Mouse (Mus musculus) thymus, postnatal 14 days (tissue): ENCODE measurements around the gene Htra2.

Source experiments
- DNase-seq: peaks from one replicate; pipeline ENCODE4 v3.0.0; 2021

The Htra2 gene

DNA sequence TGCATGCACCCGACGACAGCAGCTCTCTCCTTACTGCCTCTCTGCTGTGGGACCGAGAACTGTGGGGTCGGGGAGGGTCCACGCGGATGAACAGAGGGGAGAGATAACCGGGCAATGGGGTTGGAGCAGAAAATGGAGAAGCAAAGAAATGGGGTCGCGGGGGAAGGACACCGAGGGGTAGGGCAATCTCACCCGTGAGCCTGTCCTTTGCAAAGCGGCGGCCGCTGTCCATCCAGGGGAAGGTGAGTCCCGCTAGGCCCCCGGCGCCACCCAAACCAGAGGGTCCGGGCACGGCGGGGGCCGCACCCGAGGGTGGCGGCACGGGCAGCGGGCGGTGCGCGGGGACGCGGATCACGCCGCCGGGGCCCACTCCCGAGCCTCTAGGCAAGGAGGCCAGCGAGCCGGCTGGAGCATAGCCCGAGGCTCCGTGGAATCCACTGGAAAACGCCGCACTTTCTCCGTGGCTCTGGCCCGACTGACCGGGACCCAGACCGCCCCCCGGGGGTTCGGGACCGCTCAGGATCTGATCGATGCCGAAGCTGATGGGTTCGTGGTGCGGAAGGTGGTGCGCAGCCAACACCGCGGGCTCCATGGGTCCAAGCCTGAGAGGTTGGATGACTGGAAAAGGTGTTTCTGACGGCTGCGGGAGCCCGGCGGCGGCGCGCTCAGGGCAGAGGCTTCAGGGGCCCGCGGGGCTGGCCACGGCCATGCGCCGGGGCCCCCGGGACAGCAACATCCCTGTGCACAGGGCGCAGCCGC is 14.6 kb upstream of the Htra2 start:
- no peak for DNase-seq

DNA sequence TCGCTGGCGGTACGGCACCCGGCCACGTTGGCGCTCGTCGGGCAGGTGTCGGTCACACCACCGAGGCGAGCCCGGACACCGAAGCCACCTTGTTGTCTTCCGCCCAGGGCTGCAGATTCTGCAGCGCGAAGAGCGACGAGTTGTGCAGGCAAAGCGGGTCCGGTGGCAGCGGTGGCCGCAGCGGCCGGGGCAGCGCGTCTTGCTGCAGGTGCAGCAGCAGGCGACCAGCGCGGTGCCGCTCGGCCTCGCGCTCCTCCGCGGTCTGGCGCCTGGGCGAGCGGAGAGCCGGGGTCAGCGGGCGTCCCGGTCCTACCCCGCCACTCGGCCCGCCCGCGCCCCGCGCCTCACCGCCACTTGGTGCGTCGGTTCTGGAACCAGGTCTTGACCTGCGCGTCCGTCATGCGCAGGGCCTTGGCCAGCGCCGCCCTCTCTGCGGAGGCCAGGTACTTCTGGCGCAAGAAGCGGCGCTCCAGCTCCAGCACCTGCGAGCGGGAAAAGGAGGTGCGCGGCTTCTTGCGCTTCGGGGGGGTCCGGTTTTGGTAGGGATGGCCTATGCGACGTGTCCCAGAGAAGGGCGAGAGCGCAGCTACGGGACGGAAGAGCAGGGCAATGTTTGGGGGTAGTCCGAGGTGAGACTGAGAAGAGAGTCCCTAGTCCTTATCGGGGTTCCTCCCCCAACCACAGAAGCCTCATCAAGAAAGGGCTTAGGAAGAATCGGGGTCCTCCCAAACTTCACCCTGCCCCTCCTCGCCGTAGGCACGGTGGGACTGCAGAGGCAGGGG is 13.8 kb upstream of the Htra2 start:
- no peak for DNase-seq

DNA sequence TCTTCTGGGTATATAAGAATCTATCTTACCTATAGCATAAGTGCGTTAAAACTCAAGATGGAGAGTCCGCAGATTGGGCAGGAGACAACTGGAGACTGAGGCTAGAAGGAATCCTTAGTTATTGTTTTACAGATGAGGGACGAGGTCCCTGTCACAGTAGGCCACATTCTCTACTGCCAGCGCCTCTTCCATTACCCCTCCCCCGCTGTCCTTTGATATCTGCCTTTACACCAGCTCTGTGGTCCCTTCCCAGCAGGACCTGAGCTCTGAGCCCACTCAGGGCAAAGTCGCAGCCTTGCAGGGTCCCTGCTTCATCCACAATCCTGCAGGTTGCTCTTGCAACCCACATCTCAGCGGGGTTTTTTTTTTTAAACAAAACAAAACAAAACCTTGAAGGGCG is 13.1 kb upstream of the Htra2 start:
- DNase-seq, result no peak

DNA sequence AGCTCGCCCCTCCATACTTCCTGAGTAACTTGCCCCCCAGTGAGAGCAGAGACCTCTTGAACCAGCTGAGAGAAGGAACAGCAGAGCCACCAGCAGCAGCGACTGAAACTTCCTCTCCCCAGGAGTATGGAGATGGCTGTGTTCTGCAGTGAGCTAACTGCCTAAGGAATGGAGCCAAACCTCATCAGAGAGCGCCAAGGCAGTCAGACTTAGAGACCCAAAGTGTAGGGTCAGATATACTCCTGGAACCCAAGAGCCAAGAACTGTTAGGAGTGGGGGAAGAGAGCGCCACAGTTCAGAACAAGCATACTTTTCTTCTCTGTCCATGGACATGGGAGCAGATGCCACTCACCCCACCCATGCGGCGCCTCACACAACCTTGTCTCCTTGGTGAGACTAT is 11.4 kb upstream of the Htra2 start:
- no peak for DNase-seq

DNA sequence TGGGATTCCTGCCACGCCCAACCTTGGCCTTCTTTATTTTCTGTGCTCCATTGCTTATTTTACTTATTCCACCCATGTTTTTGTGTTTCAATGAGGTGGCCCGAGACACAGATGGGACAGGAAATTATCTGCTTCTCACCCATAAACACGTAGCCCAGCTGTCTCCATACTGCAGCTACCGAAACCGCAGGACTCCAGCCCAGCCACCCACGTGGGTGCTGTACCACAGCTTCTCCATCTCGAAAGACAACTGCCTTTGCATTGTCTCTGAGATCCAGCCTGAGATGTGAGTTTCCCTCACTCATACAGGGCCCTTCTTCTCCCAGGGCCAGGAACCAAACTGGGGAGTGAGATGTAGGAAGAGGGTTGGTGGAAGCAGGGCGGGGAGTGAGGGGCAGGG is 10.9 kb upstream of the Htra2 start:
- peak; percentile 51 for DNase-seq

DNA sequence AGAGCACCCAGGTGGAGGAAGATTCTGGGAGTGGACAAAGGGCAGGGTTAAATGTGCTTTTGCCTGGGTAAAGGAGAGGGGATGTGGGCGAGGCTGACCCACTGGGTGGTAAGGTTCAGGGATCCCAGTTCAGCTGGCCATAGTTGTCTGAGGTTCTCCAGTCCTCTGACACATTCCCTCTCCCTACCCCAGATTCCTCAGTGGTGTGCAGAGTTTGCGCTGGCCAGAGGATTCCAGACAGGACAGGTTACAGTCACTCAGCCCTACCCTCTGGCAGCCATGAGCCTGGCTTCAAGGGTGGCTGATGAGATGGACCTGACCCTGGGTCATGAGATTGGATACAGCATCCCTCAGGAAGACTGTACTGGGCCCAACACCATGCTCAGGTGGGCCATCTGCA is 3.7 kb upstream of the Htra2 start:
- DNase-seq, result no peak

DNA sequence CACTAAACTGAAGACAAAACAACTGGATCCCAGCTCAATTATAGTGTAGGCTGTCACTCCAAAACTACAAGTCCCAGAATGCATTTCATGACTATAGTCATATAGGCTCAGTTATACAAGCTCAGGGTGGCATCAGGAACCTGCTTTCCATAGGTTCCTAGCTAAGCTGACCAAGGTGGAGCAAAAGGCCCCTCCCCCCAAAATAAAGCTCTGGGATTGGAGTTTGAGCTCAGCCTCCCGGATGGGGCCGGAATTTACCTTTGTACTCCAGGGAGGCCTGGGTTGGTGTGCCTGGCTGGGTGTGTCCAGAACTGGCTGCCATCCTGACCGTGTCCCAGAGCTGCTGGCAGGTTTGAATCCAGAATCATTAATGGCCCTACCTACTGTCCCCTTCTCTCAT is 2.7 kb upstream of the Htra2 start, which contains the start of gene Dqx1:
TSS of gene Dqx1 (plus strand) at position 55 of the 400 bp plus-strand sequence.
- DNase-seq, result no peak

DNA sequence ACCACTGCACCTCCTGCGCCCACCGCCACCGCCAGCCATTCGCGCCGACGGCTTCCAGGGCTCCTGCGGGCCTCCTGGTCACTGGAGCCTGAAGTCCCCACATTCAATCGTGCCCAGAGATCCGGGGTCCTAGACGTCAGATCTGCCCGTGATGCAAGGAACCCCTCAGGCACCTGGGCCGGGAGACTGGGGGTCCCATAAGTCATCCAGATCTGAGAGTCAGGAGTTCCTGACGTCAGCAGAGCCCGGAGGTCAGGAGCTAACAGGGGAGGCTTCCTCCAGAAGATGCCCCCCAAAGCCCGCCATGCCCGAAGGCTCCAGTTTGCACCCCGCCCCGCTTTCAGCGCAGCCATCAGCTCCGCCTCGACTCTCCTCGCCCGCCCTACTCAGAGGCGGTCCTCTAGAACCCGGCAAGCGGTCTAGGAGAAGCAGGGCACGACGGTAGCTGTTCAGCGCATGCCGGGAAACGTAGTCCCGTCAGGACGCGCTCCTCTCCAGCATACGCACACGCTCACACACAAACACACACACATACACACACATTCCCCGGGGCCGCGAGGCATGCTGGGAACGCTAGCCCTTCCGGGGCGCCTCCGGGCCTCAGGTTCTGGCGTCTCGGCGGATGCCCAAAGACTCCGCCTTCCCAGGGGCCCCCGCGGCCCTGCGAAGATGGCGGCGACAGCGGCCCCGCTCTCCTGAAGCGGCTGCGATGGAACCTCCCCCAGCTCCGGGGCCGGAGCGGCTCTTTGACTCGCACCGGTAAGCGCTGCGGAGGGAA is 810 bp downstream of the Htra2 start, which contains the start of gene Aup1:
TSS of gene Aup1 (plus strand) at position 448 of the 778 bp plus-strand sequence.
- DNase-seq, result peak; percentile 97

DNA sequence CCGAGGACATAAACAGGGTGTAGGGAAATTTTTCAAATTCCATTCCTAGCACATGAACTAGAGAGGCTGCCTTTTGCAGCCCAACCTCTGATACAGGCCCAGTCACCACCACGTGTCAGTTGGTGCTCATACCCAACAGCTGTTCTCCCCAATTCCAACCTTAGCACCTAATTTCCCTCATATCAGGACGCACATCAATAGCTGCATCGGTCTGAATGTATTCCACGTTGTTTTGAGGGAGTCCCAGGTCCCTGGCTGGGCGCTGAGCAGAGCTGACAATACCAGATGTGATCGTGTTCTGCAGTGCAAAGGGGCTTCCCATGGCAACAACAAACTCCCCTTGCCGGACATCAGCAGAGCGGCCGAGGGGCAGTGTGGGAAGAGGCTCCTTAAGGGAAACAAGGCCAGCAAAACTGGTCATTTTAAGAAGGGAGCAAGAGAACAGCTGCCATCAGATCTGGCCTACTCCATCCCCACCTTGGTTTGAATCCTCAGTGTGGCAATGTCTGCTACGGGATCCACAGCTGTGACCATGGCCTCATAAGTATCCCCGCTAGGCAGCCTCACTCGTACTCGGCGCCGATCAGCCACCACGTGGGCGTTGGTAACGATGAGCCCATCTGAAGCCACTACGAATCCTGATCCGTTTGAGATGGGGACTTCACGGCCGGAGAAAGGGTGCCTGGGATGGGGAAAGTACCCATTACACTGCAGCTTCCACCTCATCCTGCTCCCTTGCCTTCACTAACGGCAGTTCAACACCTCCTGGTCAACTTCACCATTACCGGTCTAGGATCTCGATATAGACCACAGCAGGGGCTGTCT is 1.7 kb downstream of the Htra2 start:
- DNase-seq, result peak; percentile 33

DNA sequence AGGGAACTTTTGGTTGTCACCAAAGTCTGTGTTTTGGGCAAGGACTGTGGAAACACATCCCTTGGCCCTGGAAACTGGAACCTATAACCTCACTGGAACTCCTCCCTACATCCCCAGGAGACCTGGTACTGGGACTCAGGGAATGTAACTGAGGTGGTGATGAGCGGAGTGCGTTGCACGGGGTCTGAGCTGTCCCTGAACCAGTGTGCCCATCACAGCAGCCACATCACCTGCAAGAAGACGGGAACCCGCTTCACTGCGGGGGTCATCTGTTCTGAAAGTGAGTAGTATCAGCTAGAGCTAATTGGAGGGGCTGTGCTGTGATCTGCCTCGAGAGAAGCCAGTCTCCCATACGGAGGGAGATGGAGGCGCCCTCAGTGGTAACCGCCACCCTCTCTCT is 5.7 kb downstream of the Htra2 start:
- DNase-seq, result no peak

DNA sequence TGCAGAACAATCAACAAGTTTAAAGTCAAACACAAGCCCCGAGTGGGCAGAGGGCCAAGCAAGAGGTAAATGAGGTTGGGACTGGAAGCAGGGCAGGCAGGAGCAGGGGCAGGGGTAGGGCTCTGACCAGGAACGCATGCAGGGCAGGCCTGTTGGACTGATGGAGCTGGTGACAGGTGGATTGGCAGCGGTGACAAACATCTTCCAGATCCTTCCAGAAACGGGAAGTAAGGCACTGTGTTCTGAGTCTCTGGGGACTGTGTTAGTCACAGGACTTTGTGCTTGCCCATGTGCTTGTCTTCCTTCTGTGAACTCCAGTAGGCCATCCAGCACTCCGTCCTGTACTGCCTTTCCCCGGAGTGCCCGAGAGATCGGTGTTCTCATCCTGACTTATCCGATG is 10.3 kb downstream of the Htra2 start:
- no peak for DNase-seq

DNA sequence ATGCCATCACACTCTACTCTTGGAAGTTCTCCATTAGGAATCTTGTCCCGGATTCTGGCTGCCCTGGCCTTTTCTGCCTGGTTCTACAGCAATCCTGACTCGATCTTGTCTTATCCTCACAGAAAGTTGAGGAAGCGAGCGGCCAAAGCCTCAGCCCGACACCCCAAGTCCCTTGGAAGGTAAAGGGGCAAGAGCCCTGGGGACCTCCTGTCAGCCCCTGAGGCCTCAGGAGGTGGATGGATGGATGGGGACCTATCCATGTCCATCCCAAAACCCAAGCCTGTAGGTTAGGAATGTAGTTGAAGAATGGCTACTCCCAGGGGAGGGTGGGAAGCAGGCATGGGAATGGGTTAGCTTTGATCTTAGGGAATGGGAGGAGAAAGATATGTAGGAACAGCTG is 11.1 kb downstream of the Htra2 start:
- no peak for DNase-seq

DNA sequence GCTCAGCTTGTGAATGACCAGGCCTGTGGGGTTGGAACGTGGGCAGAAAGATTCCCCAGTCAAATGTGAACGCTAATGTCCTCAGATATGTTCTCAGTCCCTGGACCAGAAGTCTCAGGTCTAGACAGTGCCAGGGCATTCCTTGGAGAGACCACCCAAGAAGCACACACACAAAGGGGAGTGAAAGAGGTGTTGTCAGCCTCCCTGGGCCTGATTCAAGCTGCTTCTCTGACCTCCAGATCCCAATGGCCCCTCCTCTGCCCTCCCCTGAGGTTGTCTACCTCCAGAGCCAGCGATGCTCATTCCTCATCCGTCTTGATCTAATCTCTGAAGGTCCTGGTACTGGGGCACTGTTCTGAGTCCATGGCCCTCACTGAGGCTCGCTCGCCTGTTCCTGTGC is 11.5 kb downstream of the Htra2 start:
- DNase-seq, result no peak

DNA sequence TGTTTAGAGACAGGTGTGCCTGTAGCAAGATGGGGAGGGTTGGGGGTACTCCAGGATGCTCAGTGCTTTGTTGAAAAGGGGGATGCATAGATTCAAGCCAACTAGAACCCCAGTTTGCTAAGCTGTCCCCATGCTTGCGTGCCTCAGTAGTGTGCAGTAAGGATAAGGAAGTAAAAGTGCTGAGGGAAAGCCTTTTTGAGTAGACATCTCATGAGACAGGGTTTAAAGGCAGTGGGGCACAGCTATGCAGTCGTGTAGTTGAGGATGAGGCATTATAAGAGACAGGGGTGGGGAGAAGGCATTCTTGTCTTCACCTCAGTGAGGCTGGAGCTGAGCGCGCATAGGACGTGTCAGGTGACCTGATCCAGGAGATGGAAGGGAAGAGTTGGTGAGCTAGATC is 14.5 kb downstream of the Htra2 start:
- no peak for DNase-seq

DNA sequence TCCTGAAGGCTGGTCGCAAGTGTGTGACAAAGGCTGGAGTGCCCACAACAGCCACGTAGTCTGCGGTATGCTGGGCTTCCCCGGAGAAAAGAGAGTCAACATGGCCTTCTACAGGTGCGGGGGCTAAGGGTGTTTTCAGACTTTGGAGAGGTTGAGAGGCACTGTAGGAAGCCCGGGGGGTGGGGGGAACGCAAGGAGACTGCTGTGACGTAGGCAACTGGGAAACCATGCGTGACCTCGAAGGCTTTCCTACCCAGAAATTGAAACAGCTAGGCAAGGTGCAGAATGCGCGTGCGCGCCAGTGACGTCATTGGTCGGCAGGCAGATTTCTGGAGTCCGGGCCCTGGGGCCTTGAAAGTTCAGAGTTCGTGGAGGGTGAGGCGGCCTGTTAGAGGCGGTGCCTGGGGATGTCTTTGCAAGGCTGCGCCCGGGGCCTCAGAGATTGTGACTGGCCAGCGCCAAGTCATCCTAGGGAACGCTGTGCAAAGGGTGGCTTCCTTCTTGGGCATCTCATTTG is 16.5 kb downstream of the Htra2 start:
- DNase-seq, result peak; percentile 93

DNA sequence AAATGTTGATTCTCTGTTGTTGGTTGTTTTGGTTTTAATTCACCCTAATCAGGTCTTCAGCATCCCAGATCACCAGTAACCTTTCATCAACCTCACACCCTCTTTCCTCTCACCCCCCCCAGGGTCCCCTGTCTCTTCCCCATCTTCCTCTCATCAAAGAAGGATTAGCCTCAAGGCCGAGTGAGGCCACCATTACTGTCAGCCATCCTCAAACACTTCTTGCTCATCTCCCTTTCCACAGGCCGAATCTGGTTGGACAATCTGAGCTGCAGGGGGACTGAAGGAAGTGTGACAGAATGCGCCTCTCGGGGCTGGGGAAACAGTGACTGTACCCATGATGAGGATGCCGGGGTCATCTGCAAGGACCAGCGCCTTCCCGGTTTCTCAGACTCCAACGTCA is 17.9 kb downstream of the Htra2 start:
- DNase-seq, result no peak

DNA sequence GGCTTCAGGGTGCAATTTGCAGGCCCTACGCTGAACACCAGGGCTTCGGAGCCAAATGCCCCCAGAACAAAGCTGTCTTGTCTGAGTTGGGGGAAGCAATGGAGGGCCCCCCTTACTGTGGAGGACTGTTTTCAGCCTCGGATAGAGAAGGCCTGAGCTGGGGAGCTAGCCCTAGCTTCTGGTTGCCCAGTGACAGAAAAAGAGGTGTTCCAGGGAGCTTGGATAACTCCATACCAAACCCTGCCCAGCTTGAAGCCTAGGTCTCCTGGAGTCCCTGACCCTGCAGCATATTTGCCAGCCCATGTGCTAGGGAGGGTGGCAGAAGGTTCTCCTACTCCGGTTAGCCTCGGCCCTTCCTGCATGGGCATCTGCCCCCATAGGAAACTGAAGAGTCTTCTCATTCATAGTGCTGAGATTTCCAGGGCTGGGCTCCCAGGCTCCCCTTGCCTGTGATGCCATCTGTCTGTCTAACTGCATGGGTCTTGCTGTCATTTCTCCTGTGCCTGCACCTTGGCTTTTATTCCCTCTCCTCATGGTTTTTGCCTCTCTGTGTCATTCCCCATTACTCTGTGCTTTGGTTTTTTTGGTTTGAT is 20.5 kb downstream of the Htra2 start:
- no peak for DNase-seq

DNA sequence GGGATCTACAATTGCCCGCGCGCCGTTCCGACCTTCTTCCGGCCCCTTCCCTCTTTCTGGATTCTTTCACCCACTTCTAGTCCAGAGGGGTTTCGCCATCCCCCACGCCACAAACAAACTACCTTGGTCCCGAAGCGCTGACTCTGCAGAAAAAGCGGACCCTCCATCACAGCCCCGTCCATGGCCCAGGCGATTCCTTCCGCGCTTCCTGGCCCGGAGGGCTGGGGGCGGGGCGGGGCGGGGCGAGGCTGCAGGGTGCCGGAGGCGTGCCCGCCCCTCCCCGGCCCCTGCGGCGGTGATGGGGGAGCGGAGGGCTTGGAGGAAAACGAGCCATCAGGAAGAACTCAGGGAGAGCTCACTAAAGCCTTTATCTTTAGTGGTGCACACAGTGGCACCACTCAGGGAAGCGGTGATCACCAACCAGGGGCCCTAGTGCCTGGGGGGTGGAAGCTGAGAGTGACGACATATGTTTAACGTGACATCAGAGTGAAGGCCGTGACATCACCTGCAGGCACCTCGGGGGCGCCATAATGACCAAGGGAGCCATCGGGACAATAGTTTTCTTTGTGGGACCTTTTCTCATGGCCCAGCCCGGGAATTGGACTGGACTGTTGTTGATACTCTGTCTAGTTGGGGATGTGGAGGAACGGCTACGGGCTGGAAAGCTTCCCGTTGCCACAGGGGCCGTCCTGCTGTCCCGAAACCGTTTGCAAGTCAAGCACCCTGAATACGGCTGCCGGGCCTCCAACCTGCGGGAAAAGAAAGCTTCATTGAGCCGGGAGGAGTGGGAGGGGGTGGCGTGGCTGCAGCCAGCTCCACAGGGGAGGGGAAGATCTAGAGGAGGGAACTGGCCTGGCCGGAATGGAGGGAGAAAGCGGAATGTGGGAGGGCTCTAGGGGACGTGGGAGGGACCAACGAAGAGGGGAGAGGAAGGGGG is 21.6 kb downstream of the Htra2 start, which contains the start of the genes Dok1 and Loxl3:
TSS of gene Dok1 (minus strand) at position 223 of the 937 bp plus-strand sequence.
TSS of gene Loxl3 (plus strand) at position 925 of the 937 bp plus-strand sequence.
- DNase-seq, result peak; percentile 79

DNA sequence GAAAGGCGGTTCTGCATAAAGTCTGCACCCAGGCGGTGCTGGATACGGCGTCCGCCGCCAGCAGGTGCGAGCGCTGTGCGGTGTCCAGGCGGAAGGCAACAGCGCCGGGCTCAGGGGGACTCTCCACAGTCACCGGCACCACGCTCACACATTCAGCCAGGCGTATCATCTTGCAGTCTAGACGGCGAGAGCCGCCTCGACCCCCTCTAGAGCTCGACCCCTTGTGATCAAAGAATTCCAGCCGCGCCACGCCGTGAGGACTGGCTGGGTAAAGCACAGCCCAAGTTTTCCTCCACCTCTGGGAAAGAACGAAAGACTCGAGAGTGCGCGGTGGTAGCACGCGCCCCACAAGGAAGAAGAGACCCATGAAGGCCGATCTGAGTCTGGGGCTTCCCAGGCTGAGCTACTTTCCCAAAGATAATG is 22.3 kb downstream of the Htra2 start:
- DNase-seq, result peak; percentile 67

DNA sequence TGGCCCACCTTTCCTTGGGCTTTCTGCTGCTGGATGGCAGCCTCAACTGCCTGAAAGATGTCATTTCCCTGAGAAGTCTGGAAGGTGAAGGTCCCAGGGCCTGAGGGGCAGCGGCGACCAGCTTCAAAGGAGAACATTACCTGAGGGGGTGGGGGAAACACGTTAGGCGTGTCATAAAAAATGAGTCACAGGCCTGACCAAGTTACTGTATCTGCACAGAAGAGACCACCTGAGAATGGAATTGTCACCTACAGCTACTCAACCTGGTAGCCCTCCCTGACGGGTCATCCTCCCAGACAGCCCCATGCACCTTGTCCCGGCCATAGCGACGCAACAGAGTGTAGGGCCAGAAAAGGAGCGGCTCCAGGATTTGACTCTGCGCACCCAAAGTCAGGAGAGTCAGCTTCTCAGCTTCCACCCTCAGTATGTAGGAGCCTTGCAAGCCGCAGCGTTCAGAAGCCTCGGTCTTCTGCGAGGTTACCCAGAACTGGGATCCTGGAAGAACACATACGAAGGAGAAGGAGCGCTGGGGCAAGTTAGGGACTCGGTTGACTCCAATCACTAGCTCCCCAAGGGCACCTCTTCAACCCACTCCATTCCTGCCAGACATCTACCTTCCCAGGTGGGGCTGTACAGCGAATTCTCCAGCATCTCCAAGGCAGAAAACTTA is 23.0 kb downstream of the Htra2 start:
- DNase-seq, result no peak
